30 mouse cellular contexts compared by ENCODE assay signal in genomic region chrX:157671820-157672219, GRCm38 (mm10). TPM values are rescaled to one million over a fixed set of nuclear protein-coding genes. Genes with fewer than 3 reads are reported as not detected.
DNase-seq lines count a peak whose midpoint lies in the region; ATAC-seq and TF ChIP-seq lines count a peak whose summit lies in the region.
"Had no signal": no experiment of that assay in that cellular context is flagged by ENCODE, and none has a peak within 500 bp of the region (broad histone marks: within the 10 kb centered on the region; RNA-seq: fewer than 3 reads in every experiment).

No protein-coding gene starts in this region.

- TF ChIP-seq CTCF in intestine, postnatal 0 days (IDR thresholded peaks at IDR 0.05; ENCODE audit: low read depth) = peak; percentile 33
- TF ChIP-seq CTCF in midbrain, postnatal 0 days (IDR thresholded peaks at IDR 0.05) = peak; percentile 20; the same call in 1 of the 2 replicates
- 0 out of 2 replicates have a peak, but pooled peaks have one; percentile 2 for TF ChIP-seq CTCF in brain, embryonic 14.5 days (IDR thresholded peaks at IDR 0.05; ENCODE audit: borderline replicate concordance, extremely low read depth, insufficient read depth, insufficient read length)
- TF ChIP-seq CTCF in hindbrain, postnatal 0 days (IDR thresholded peaks at IDR 0.05; ENCODE audit: low read depth) = no peak

- no peaks in the 10 kb centered on the region for H3K36me3 ChIP-seq in intestine, postnatal 0 days (ENCODE audit: control insufficient read depth, insufficient read depth)
- no peaks in the 10 kb centered on the region for H3K36me3 ChIP-seq in intestine, embryonic 16.5 days (ENCODE audit: control insufficient read depth, insufficient read depth, low read length)
- no peaks in the 10 kb centered on the region for H3K36me3 ChIP-seq in midbrain, postnatal 0 days (ENCODE audit: insufficient read depth, low read length)
- H3K36me3 ChIP-seq in midbrain, embryonic 11.5 days (ENCODE audit: control insufficient read depth, insufficient read depth, low read length) = no peaks in the 10 kb centered on the region
- no peaks in the 10 kb centered on the region for H3K36me3 ChIP-seq in ES-E14 (ENCODE audit: control insufficient read depth, insufficient read depth, low read length, poor library complexity, severe bottlenecking)
- no peaks in the 10 kb centered on the region for H3K36me3 ChIP-seq in neural tube, embryonic 15.5 days
- no peaks in the 10 kb centered on the region for H3K36me3 ChIP-seq in hindbrain, postnatal 0 days (ENCODE audit: insufficient read depth, low read length)
- H3K36me3 ChIP-seq: embryonic facial prominence, embryonic 13.5 days; forebrain, embryonic 12.5 days; hindbrain, embryonic 15.5 days; limb, embryonic 13.5 days; liver, embryonic 15.5 days; midbrain, embryonic 10.5 days had no signal

- ATAC-seq in intestine, postnatal 0 days = no peak
- no peak for ATAC-seq in intestine, embryonic 16.5 days
- no peak for ATAC-seq in midbrain, postnatal 0 days (ENCODE audit: low FRiP score)
- no peak for ATAC-seq in midbrain, embryonic 11.5 days (ENCODE audit: low FRiP score)
- no peak for ATAC-seq in neural tube, embryonic 15.5 days (ENCODE audit: low FRiP score)
- ATAC-seq in hindbrain, postnatal 0 days = no peak
- ATAC-seq: lung, postnatal 0 days had no signal

- H3K9me3 ChIP-seq in intestine, postnatal 0 days (ENCODE audit: control insufficient read depth) = no peaks in the 10 kb centered on the region
- H3K9me3 ChIP-seq in intestine, embryonic 16.5 days (ENCODE audit: control insufficient read depth, low read length) = no peaks in the 10 kb centered on the region
- no peaks in the 10 kb centered on the region for H3K9me3 ChIP-seq in midbrain, postnatal 0 days (ENCODE audit: low read length)
- no peaks in the 10 kb centered on the region for H3K9me3 ChIP-seq in midbrain, embryonic 11.5 days (ENCODE audit: control insufficient read depth, low read length)
- H3K9me3 ChIP-seq in ES-E14 (ENCODE audit: control insufficient read depth, insufficient read depth, low read depth, low read length) = no peaks in the 10 kb centered on the region
- H3K9me3 ChIP-seq in neural tube, embryonic 15.5 days (replicated peaks) = no peaks in the 10 kb centered on the region
- H3K9me3 ChIP-seq in hindbrain, postnatal 0 days (ENCODE audit: low read length) = no peaks in the 10 kb centered on the region
- H3K9me3 ChIP-seq: embryonic facial prominence, embryonic 13.5 days; forebrain, embryonic 12.5 days; hindbrain, embryonic 15.5 days; limb, embryonic 13.5 days; liver, embryonic 15.5 days; midbrain, embryonic 10.5 days had no signal

- H3K27ac ChIP-seq in intestine, postnatal 0 days (ENCODE audit: low read depth, low read length) = no peak overlapping the region
- H3K27ac ChIP-seq in intestine, embryonic 16.5 days (ENCODE audit: low read length) = no peak overlapping the region
- H3K27ac ChIP-seq in midbrain, postnatal 0 days (ENCODE audit: low read depth, low read length) = no peak overlapping the region
- H3K27ac ChIP-seq in midbrain, embryonic 11.5 days (ENCODE audit: low read depth, low read length) = no peak overlapping the region
- H3K27ac ChIP-seq in ES-E14 (ENCODE audit: insufficient read depth, low read depth, low read length, poor library complexity, severe bottlenecking) = no peak overlapping the region
- no peak overlapping the region for H3K27ac ChIP-seq in neural tube, embryonic 15.5 days (replicated peaks)
- H3K27ac ChIP-seq in hindbrain, postnatal 0 days = no peak overlapping the region
- H3K27ac ChIP-seq: embryonic facial prominence, embryonic 13.5 days; forebrain, embryonic 12.5 days; hindbrain, embryonic 15.5 days; limb, embryonic 13.5 days; liver, embryonic 15.5 days; midbrain, embryonic 10.5 days had no signal

- no peak overlapping the region for H3K4me3 ChIP-seq in intestine, postnatal 0 days (ENCODE audit: low read depth, low read length)
- no peak overlapping the region for H3K4me3 ChIP-seq in intestine, embryonic 16.5 days (ENCODE audit: low read length)
- no peak overlapping the region for H3K4me3 ChIP-seq in midbrain, postnatal 0 days (ENCODE audit: low read depth, low read length)
- H3K4me3 ChIP-seq in midbrain, embryonic 11.5 days (ENCODE audit: low read depth, low read length) = no peak overlapping the region
- no peak overlapping the region for H3K4me3 ChIP-seq in ES-E14 (ENCODE audit: insufficient read depth in 1 of 2, low read depth in 1 of 2, low read length in 2 of 2, poor library complexity in 1 of 2, severe bottlenecking in 1 of 2)
- no peak overlapping the region for H3K4me3 ChIP-seq in neural tube, embryonic 15.5 days (replicated peaks)
- no peak overlapping the region for H3K4me3 ChIP-seq in hindbrain, postnatal 0 days (ENCODE audit: low read length)
- H3K4me3 ChIP-seq: embryonic facial prominence, embryonic 13.5 days; erythroblast, embryonic 14.5 days; forebrain, embryonic 12.5 days; hindbrain, embryonic 15.5 days; limb, embryonic 13.5 days; liver, embryonic 15.5 days; midbrain, embryonic 10.5 days had no signal

- no peak overlapping the region for H3K9ac ChIP-seq in intestine, postnatal 0 days (ENCODE audit: low read depth, low read length)
- no peak overlapping the region for H3K9ac ChIP-seq in intestine, embryonic 16.5 days (ENCODE audit: low read depth, low read length)
- no peak overlapping the region for H3K9ac ChIP-seq in midbrain, postnatal 0 days (replicated peaks; ENCODE audit: low read length, poor library complexity, severe bottlenecking)
- no peak overlapping the region for H3K9ac ChIP-seq in midbrain, embryonic 11.5 days (ENCODE audit: low read length)
- H3K9ac ChIP-seq in ES-E14 (ENCODE audit: insufficient read depth, low read depth, low read length, poor library complexity, severe bottlenecking) = no peak overlapping the region
- H3K9ac ChIP-seq in neural tube, embryonic 15.5 days (replicated peaks) = no peak overlapping the region
- H3K9ac ChIP-seq in hindbrain, postnatal 0 days (replicated peaks; ENCODE audit: low read length) = no peak overlapping the region
- H3K9ac ChIP-seq: embryonic facial prominence, embryonic 13.5 days; forebrain, embryonic 12.5 days; hindbrain, embryonic 15.5 days; limb, embryonic 13.5 days; liver, embryonic 15.5 days had no signal

- H3K4me2 ChIP-seq in intestine, postnatal 0 days (replicated peaks; ENCODE audit: low read depth) = no peak overlapping the region
- no peak overlapping the region for H3K4me2 ChIP-seq in intestine, embryonic 16.5 days (ENCODE audit: low read depth, low read length)
- H3K4me2 ChIP-seq in midbrain, postnatal 0 days (ENCODE audit: low read depth, low read length, poor library complexity, severe bottlenecking) = no peak overlapping the region
- H3K4me2 ChIP-seq in midbrain, embryonic 11.5 days = no peak overlapping the region
- no peak overlapping the region for H3K4me2 ChIP-seq in neural tube, embryonic 15.5 days
- H3K4me2 ChIP-seq in hindbrain, postnatal 0 days (ENCODE audit: low read depth, low read length) = no peak overlapping the region
- H3K4me2 ChIP-seq: embryonic facial prominence, embryonic 13.5 days; forebrain, embryonic 12.5 days; heart, embryonic 11.5 days; hindbrain, embryonic 15.5 days; limb, embryonic 13.5 days; liver, embryonic 15.5 days had no signal

- no peaks in the 10 kb centered on the region for H3K4me1 ChIP-seq in intestine, postnatal 0 days (replicated peaks; ENCODE audit: control insufficient read depth, insufficient read depth, low read length)
- no peaks in the 10 kb centered on the region for H3K4me1 ChIP-seq in intestine, embryonic 16.5 days (ENCODE audit: control insufficient read depth, insufficient read depth, low read length)
- no peaks in the 10 kb centered on the region for H3K4me1 ChIP-seq in midbrain, postnatal 0 days (ENCODE audit: insufficient read depth, low read length)
- no peaks in the 10 kb centered on the region for H3K4me1 ChIP-seq in midbrain, embryonic 11.5 days (ENCODE audit: control insufficient read depth, insufficient read depth, low read length)
- no peaks in the 10 kb centered on the region for H3K4me1 ChIP-seq in ES-E14 (ENCODE audit: control insufficient read depth in 2 of 2, insufficient read depth in 2 of 2, low read length in 2 of 2, poor library complexity in 1 of 2)
- H3K4me1 ChIP-seq in neural tube, embryonic 15.5 days = no peaks in the 10 kb centered on the region
- no peaks in the 10 kb centered on the region for H3K4me1 ChIP-seq in hindbrain, postnatal 0 days (ENCODE audit: insufficient read depth, low read length)
- H3K4me1 ChIP-seq: embryonic facial prominence, embryonic 13.5 days; forebrain, embryonic 12.5 days; hindbrain, embryonic 15.5 days; limb, embryonic 13.5 days; liver, embryonic 15.5 days; midbrain, embryonic 10.5 days had no signal

- no peak for TF ChIP-seq POLR2A in brain, embryonic 14.5 days (IDR thresholded peaks at IDR 0.05; ENCODE audit: borderline replicate concordance, extremely low read depth, insufficient read depth, insufficient read length, poor library complexity, severe bottlenecking)

- no peak for DNase-seq in midbrain, postnatal 0 days (ENCODE audit: low spot score)
- DNase-seq in midbrain, embryonic 11.5 days (ENCODE audit: low spot score, missing footprints) = no peak
- DNase-seq in ES-E14 (ENCODE audit: low read depth, low spot score) = peak; percentile 2
- no peak for DNase-seq in brain, embryonic 14.5 days (ENCODE audit: low read depth)
- DNase-seq in hindbrain, postnatal 0 days (ENCODE audit: low spot score) = no peak
- DNase-seq: adrenal gland, postnatal 10 days; B cell, adult 2 months; cerebellum, adult 2 months; cerebellum, postnatal 36 days; embryo, embryonic 11 days; kidney, adult 18-20 months; kidney, postnatal 14 days; layer of hippocampus, postnatal 36 days; right cerebral cortex, postnatal 14 days had no signal

- WGBS in intestine, postnatal 0 days = 59% methylated on average over 2 of the region's 2 CpGs
- WGBS in intestine, embryonic 16.5 days = 76% methylated on average over 2 of the region's 2 CpGs
- 77% methylated on average over 2 of the region's 2 CpGs for WGBS in midbrain, postnatal 0 days
- 74% methylated on average over 2 of the region's 2 CpGs for WGBS in midbrain, embryonic 11.5 days
- whole genome bisulfite sequencing in neural tube, embryonic 15.5 days = 82% methylated on average over 2 of the region's 2 CpGs
- WGBS in hindbrain, postnatal 0 days = 83% methylated on average over 2 of the region's 2 CpGs

- no peaks in the 10 kb centered on the region for H3K27me3 ChIP-seq in intestine, postnatal 0 days (replicated peaks; ENCODE audit: control insufficient read depth, insufficient read depth, low read length)
- no peaks in the 10 kb centered on the region for H3K27me3 ChIP-seq in intestine, embryonic 16.5 days (replicated peaks; ENCODE audit: control insufficient read depth, insufficient read depth, low read length)
- H3K27me3 ChIP-seq in midbrain, postnatal 0 days (ENCODE audit: insufficient read depth, low read length) = no peaks in the 10 kb centered on the region
- H3K27me3 ChIP-seq in midbrain, embryonic 11.5 days (ENCODE audit: control insufficient read depth, insufficient read depth, low read length) = no peaks in the 10 kb centered on the region
- H3K27me3 ChIP-seq in neural tube, embryonic 15.5 days (replicated peaks) = no peaks in the 10 kb centered on the region
- no peaks in the 10 kb centered on the region for H3K27me3 ChIP-seq in hindbrain, postnatal 0 days (ENCODE audit: insufficient read depth, low read length)
- H3K27me3 ChIP-seq: embryonic facial prominence, embryonic 13.5 days; hindbrain, embryonic 15.5 days; limb, embryonic 13.5 days; liver, embryonic 15.5 days had no signal

- in situ Hi-C loops in ES-E14 (cut with MboI; ENCODE audit: low sequenced_read_pairs in 2 of 2, unreplicated experiment in 2 of 2) = loop anchor here in 1 of 2 experiments (25.0 kb wide), 1 partner anchor 335 kb away; no protein-coding TSS in a partner anchor

RNA-seq across cellular contexts. Expression of gene Smpx, which starts 26.9 kb away (rescaled TPM):
- polyA plus RNA-seq in intestine, postnatal 0 days (2015; fragmentation: Nextera tagmentation; extraction: Ambion mirVana) = 4.1 and 5.1 TPM in 2 replicates
- 1.4 and 1.6 TPM in 2 replicates for polyA plus RNA-seq in intestine, embryonic 16.5 days (2015; fragmentation: Nextera tagmentation; extraction: Ambion mirVana)
- 0.77 TPM in 1 of 2 replicates, not detected in the other for total RNA-seq in midbrain, postnatal 0 days (2014; rRNA removed)
- 0.17 TPM in 1 of 2 replicates, not detected in the other for polyA plus RNA-seq in midbrain, postnatal 0 days (2015; fragmentation: Nextera tagmentation; extraction: Ambion mirVana)
- not detected in 2 replicates for polyA plus RNA-seq in midbrain, embryonic 11.5 days (2014; fragmentation: Nextera tagmentation; extraction: Ambion mirVana)
- not detected in 2 replicates for total RNA-seq in ES-E14 (2012; rRNA removed)
- 0.19 and 0.20 TPM in 2 replicates for polyA plus RNA-seq in brain, embryonic 14.5 days (2012; rRNA removed)
- polyA plus RNA-seq in neural tube, embryonic 15.5 days (2015; fragmentation: Nextera tagmentation; extraction: Ambion mirVana) = 2.9 and 4.5 TPM in 2 replicates
- total RNA-seq in hindbrain, postnatal 0 days (2014; rRNA removed) = 1.0 TPM in 1 of 2 replicates, not detected in the other
- polyA plus RNA-seq in hindbrain, postnatal 0 days (2015; fragmentation: Nextera tagmentation; extraction: Ambion mirVana) = 0.63 and 0.89 TPM in 2 replicates
- total RNA-seq: hematopoietic stem cell, adult 5-6 weeks; layer of hippocampus, adult 18-20 months; layer of hippocampus, postnatal 36 days; left cerebral cortex, postnatal 14 days; neutrophil, adult 5-6 weeks had no signal
- polyA plus RNA-seq: erythroblast, embryonic 14.5 days; forebrain, embryonic 12.5 days; midbrain, embryonic 10.5 days had no signal
